Mouse (Mus musculus): Measurements from ENCODE around the gene Stt3b.

- no peak for TF ChIP-seq CTCF (IDR thresholded peaks at IDR 0.05; ENCODE audit: control insufficient read depth, insufficient read depth, insufficient read length)
- no peak for TF ChIP-seq MAX (IDR thresholded peaks at IDR 0.05)
- TF ChIP-seq MYOG (IDR thresholded peaks at IDR 0.05; ENCODE audit: control insufficient read depth, extremely low read depth, insufficient read length): no peak
- peak; percentile 76 for TF ChIP-seq USF1 (IDR thresholded peaks at IDR 0.05; ENCODE audit: low read depth)
- no peak for TF ChIP-seq CEBPB (IDR thresholded peaks at IDR 0.05; ENCODE audit: low read depth)
- TF ChIP-seq MYOD1 (IDR thresholded peaks at IDR 0.05; ENCODE audit: control insufficient read depth, insufficient read length, low read depth): peak; percentile 84
Observed at GRCm38 (mm10) chr9:115236352-115236841, 73.8 kb downstream of the Stt3b start.

All from C2C12 (cell line).